Mouse (Mus musculus): ENCODE results near the gene Vmn2r31.
"Not testable (repeated sequence)": the region's sequence is repeated elsewhere in the genome, so short reads cannot be mapped to it uniquely, and the experiment has no call there.

Vmn2r31 gene

GRCm38 (mm10) chr7:7399603-7400002 lies at the start of gene Vmn2r31:
Gene Vmn2r31, minus strand, starts transcription at chr7:7399703.
- DNase-seq, result not testable (repeated sequence)

GRCm38 (mm10) chr7:7374431-7374830 lies 25.1 kb downstream of the Vmn2r31 start, which contains the start of gene Gm45783:
Gene Gm45783, minus strand, starts transcription at chr7:7374573.
- not testable (repeated sequence) for DNase-seq

GRCm38 (mm10) chr7:7337509-7337908 lies 62.0 kb downstream of the Vmn2r31 start, which contains the start of gene Vmn2r30:
Gene Vmn2r30, minus strand, starts transcription at chr7:7337609.
- DNase-seq, result not testable (repeated sequence)
